Mouse (Mus musculus) midbrain, embryonic 11.5 days (tissue): Measurements from ENCODE around the gene Med24. TPM values are rescaled to one million over a fixed set of nuclear protein-coding genes. Genes with fewer than 3 reads are reported as not detected.

ENCODE experiments used
- ATAC-seq: fragments of 200-750 bp; cut with Nextera tagmentation; 2 replicates; pipeline ENCODE4 v1.8.0; 2017; ENCODE audit warnings: moderate TSS enrichment, moderate library complexity; ENCODE audit not compliant: low FRiP score
- DNase-seq: peaks from one replicate; pipeline ENCODE4 v3.0.0; 2015; ENCODE audit warnings: low spot score; ENCODE audit errors: missing footprints
- H3K27ac ChIP-seq: fragments of 300-500 bp; sonication (generic); 2 replicates; pipeline ENCODE4 v1.5.1; 2014; ENCODE audit warnings: low read depth, low read length
- H3K27me3 ChIP-seq: fragments of 300-500 bp; sonication (generic); 2 replicates; pipeline ENCODE4 v1.6.1; 2014; ENCODE audit warnings: mild to moderate bottlenecking, low read length, moderate library complexity, mixed read lengths; ENCODE audit not compliant: control insufficient read depth, insufficient read depth
- H3K36me3 ChIP-seq: fragments of 300-500 bp; sonication (generic); 2 replicates; pipeline ENCODE4 v1.6.1; 2014; ENCODE audit warnings: mild to moderate bottlenecking, low read length, moderate library complexity, mixed read lengths; ENCODE audit not compliant: control insufficient read depth, insufficient read depth
- H3K4me1 ChIP-seq: fragments of 300-500 bp; sonication (generic); 2 replicates; pipeline ENCODE4 v1.6.1; 2014; ENCODE audit warnings: low read length; ENCODE audit not compliant: control insufficient read depth, insufficient read depth
- H3K4me2 ChIP-seq: fragments of 300-500 bp; sonication (generic); 2 replicates; pipeline ENCODE4 v1.6.1; 2014; ENCODE audit warnings: mild to moderate bottlenecking, moderate library complexity
- H3K4me3 ChIP-seq: fragments of 300-500 bp; sonication (generic); 2 replicates; pipeline ENCODE4 v1.5.1; 2014; ENCODE audit warnings: low read depth, low read length
- H3K9ac ChIP-seq: fragments of 300-500 bp; sonication (generic); 2 replicates; pipeline ENCODE4 v1.6.1; 2014; ENCODE audit warnings: low read length
- H3K9me3 ChIP-seq: fragments of 300-500 bp; sonication (generic); 2 replicates; pipeline ENCODE4 v1.6.1; 2016; ENCODE audit warnings: low read length; ENCODE audit not compliant: control insufficient read depth
- WGBS: fragments of 180-500 bp; shearing (Covaris S2); extraction: QIAGEN DNeasy Blood & Tissue Kit; methylation state at CpG from one replicate; pipeline ENCODE4 v1.1.7; 2014; 5-methylcytosine and 5-hydroxymethylcytosine counted together
- polyA plus RNA-seq: library from polyadenylated mRNA; unstranded; fragments of >200 nt; fragmentation: Nextera tagmentation; extraction: Ambion mirVana; gene quantifications from 2 replicates; pipeline ENCODE4 v1.2.1, GENCODE M21; 2014

Gene Med24
- 66.1 and 67.1 TPM in 2 replicates for polyA plus RNA-seq

DNA sequence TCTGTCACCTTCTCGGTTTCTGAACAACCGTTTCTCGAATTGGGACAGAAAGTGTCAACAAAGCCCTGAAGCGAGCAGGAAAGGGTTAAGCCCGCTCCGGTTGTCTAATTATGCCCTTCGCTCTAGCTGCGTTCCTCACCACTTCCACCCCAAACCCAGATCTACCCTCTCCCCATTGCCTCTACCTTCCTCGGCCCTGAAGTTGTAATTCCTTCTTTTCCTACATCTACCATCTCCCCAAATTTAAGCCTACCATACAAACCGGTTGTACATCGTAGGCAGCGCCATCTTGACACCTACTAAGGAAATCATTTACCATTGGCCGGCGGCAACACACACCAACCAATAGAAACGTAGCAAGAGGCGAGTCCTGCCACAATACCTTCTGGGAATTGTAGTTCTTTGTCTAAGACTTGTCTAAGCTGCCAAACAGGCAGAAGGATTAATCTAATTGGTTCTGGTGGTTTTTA is at the start of gene Med24:
Med24 (minus strand) TSS at position 317 of the 470 bp plus-strand sequence.
- WGBS = under 1% methylated on average over 16 of the region's 16 CpGs
- peak; percentile 97 for ATAC-seq
- peaks cover 2% of the 10 kb centered on the region; the same call in 1 of the 2 replicates for H3K36me3 ChIP-seq
- 0 out of 2 replicates have a peak, but pooled peaks cover 1% of the 10 kb centered on the region for H3K9me3 ChIP-seq
- DNase-seq = peak; percentile 98
- H3K9ac ChIP-seq = peak within 1 kb of the TSS; percentile 71
- H3K4me2 ChIP-seq = peak within 1 kb of the TSS; percentile 76
- H3K4me1 ChIP-seq = peaks cover 8% of the 10 kb centered on the region; the same call in 1 of the 2 replicates
- H3K4me3 ChIP-seq = peak within 1 kb of the TSS; percentile 61
- no peak within 1 kb of the TSS for H3K27ac ChIP-seq
- no peaks in the 10 kb centered on the region for H3K27me3 ChIP-seq

- Histone ChIP-seq H3K36me3 (no peaks in the 10 kb centered on the region), H3K9ac (no peak overlapping the region), H3K4me3 (no peak overlapping the region), H3K4me1 (peaks cover 55% of the 10 kb centered on the region), H3K4me2 (no peak overlapping the region), H3K9me3 (no peaks in the 10 kb centered on the region), H3K27ac (no peak overlapping the region), H3K27me3 (peaks cover 3% of the 10 kb centered on the region; the same call in 1 of the 2 replicates)
- ATAC-seq = no peak
- no peak for DNase-seq
Observed at GRCm38 (mm10) chr11:98777888-98778287, 48.7 kb upstream of the Med24 start.

GRCm38 (mm10) chr11:98776843-98777590 is 47.8 kb upstream of the Med24 start:
- Histone ChIP-seq H3K4me2 (peak overlapping the region; percentile 18; the same call in 1 of the 2 replicates), H3K36me3 (no peaks in the 10 kb centered on the region), H3K27ac (peak overlapping the region; percentile 73), H3K4me1 (peaks cover 46% of the 10 kb centered on the region), H3K27me3 (peaks cover 3% of the 10 kb centered on the region; the same call in 1 of the 2 replicates), H3K9me3 (no peaks in the 10 kb centered on the region), H3K9ac (peak overlapping the region; percentile 45; the same call in 1 of the 2 replicates), H3K4me3 (no peak overlapping the region)
- no peak for ATAC-seq
- 8% methylated on average over 9 of the region's 9 CpGs for WGBS
- DNase-seq = no peak

DNA sequence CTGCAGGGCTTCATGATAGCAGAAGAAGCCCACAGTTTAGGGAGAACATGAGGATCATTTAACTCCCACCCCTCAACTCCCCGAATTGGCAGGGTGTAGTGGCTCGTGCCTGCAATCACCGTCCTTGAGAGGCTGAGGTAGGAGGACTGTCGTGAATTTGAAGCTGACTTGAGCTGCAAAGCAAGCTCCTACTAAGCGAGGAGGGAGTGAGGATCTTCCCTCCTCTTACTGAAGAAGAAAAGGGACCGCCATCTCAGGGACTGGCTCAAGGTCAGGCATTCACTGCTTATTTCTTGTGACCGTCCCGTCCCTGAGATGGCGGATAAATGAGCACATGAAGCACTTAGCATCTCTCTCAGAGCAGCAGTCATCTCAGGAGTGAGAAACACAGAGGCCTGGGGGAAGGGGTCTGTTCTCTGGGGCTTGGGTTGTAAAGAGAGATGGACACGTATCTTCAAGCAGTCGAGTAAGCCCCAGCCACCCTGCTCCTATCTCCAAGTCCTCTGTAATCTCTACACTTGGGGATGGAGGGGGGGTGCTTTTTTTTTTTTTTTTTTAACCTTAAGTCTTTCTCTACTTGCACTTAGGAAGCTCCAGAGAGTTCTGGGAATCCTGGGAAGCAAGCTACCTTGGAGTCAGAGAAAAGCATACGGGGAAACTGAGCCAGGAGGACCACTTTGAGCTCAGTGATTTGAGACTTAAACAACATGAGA is 47.0 kb upstream of the Med24 start:
- ATAC-seq = no peak

GRCm38 (mm10) chr11:98775348-98776051 is 46.3 kb upstream of the Med24 start:
- Histone ChIP-seq H3K4me1 (peaks cover 40% of the 10 kb centered on the region), H3K27ac (0 out of 2 replicates have a peak overlapping the region, but pooled peaks have one; percentile 14), H3K9ac (peak overlapping the region; percentile 49), H3K27me3 (peaks cover 3% of the 10 kb centered on the region; the same call in 1 of the 2 replicates), H3K36me3 (no peaks in the 10 kb centered on the region), H3K4me2 (peak overlapping the region; percentile 56), H3K9me3 (no peaks in the 10 kb centered on the region), H3K4me3 (peak overlapping the region; percentile 24)
- ATAC-seq (peak; percentile 66), DNase-seq (peak; percentile 99)
- WGBS = 8% methylated on average over 15 of the region's 15 CpGs

More for the DNA sequence above, 47.0 kb upstream of the Med24 start:
- H3K4me1 ChIP-seq = peaks cover 40% of the 10 kb centered on the region
- H3K4me2 ChIP-seq = peak overlapping the region; percentile 56; the same call in 1 of the 2 replicates
- WGBS = 58% methylated on average over 12 of the region's 12 CpGs
- H3K9me3 ChIP-seq = no peaks in the 10 kb centered on the region
- H3K9ac ChIP-seq = peak overlapping the region; percentile 48
- H3K27me3 ChIP-seq = peaks cover 3% of the 10 kb centered on the region; the same call in 1 of the 2 replicates
- H3K27ac ChIP-seq = 0 out of 2 replicates have a peak overlapping the region, but pooled peaks have one; percentile 14
- H3K36me3 ChIP-seq = no peaks in the 10 kb centered on the region
- H3K4me3 ChIP-seq = no peak overlapping the region
- DNase-seq = peak; percentile 91

GRCm38 (mm10) chr11:98774582-98775347 is 45.5 kb upstream of the Med24 start, which contains the start of gene Nr1d1:
Gene Nr1d1 (minus strand): TSS chr11:98775333.
- H3K4me3 ChIP-seq = peak within 1 kb of the TSS; percentile 24
- DNase-seq (no peak), ATAC-seq (no peak; the same call in 1 of the 2 replicates)
- H3K27me3 ChIP-seq = peaks cover 3% of the 10 kb centered on the region; the same call in 1 of the 2 replicates
- peaks cover 40% of the 10 kb centered on the region for H3K4me1 ChIP-seq
- H3K9me3 ChIP-seq = no peaks in the 10 kb centered on the region
- no peaks in the 10 kb centered on the region for H3K36me3 ChIP-seq
- 1% methylated on average over 22 of the region's 22 CpGs for WGBS
- H3K4me2 ChIP-seq = peak within 1 kb of the TSS; percentile 56
- H3K9ac ChIP-seq = peak within 1 kb of the TSS; percentile 49
- 0 out of 2 replicates have a peak within 1 kb of the TSS, but pooled peaks have one; percentile 14 for H3K27ac ChIP-seq

DNA sequence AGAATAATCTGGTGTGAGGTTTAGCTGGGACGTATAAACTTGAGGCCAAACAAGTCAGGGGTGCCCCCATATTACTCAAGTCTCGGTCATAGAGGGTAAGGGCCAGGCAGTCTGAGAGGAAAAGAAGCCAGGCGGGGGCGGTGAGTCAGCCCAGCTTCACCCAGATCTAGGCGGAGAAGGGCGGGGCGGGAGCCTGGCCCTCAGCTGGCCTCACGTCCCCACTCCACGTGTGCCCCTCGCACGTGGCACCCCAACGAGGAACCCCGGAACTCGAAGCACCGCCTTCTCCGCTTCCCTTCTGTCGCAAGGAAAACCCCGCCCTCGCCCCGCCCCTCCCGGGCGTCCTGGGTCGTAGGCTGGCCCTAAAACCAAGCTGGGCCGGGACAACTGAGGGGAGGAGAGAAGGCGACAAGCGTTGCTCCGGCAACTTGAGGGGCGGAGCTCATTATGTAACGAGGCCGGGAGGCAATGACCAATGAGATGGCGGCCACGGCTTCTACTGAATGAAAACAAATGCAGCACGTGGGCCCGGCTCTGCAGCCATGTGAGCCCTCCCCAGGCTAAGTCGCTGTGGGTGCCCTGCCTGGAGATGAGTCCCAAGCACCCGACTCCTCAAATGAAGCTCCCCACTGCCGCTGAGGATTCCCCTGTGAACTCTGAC is 44.5 kb upstream of the Med24 start:
- Histone ChIP-seq H3K27me3 (peaks cover 3% of the 10 kb centered on the region; the same call in 1 of the 2 replicates), H3K4me1 (peaks cover 40% of the 10 kb centered on the region), H3K4me3 (peak overlapping the region; percentile 24), H3K9ac (peak overlapping the region; percentile 4; the same call in 1 of the 2 replicates), H3K36me3 (no peaks in the 10 kb centered on the region), H3K4me2 (peak overlapping the region; percentile 56), H3K27ac (no peak overlapping the region), H3K9me3 (no peaks in the 10 kb centered on the region)
- peak; percentile 98 for DNase-seq
- WGBS = 1% methylated on average over 37 of the region's 37 CpGs
- peak; percentile 88 for ATAC-seq
